Mouse (Mus musculus): ENCODE results near the gene Slc6a13. TPM values are rescaled to one million over a fixed set of nuclear protein-coding genes. Genes with fewer than 3 reads are reported as not detected.
"Not testable (repeated sequence)": the region's sequence is repeated elsewhere in the genome, so short reads cannot be mapped to it uniquely, and the experiment has no call there.

Slc6a13 gene
- total RNA-seq, 2 experiments from 2014 or later = 25.3 to 29.0 TPM

GRCm38 (mm10) chr6:121326486-121327069 is 26.6 kb downstream of the Slc6a13 start:
- intact Hi-C loops (cut with DNase I) = no loop called here

GRCm38 (mm10) chr6:121328417-121328884 is 28.4 kb downstream of the Slc6a13 start:
- intact Hi-C loops (cut with DNase I) = no loop called here
- peak; percentile 88 for DNase-seq

More at GRCm38 (mm10) chr6:121326486-121327069, 26.6 kb downstream of the Slc6a13 start:
- peak; percentile 48 for DNase-seq

- intact Hi-C loops (cut with DNase I) = no loop called here
Measured at GRCm38 (mm10) chr6:121329848-121330508, 30.0 kb downstream of the Slc6a13 start.

GRCm38 (mm10) chr6:121335841-121336240 is 35.8 kb downstream of the Slc6a13 start:
- DNase-seq = no peak

More at GRCm38 (mm10) chr6:121329848-121330508, 30.0 kb downstream of the Slc6a13 start:
- peak; percentile 71 for DNase-seq

GRCm38 (mm10) chr6:121336558-121336957 is 36.5 kb downstream of the Slc6a13 start:
- intact Hi-C loops (cut with DNase I) = loop anchor here (5.0 kb wide), 1 partner anchor 196 kb away; no protein-coding TSS in a partner anchor
- no peak for DNase-seq

More at GRCm38 (mm10) chr6:121335841-121336240, 35.8 kb downstream of the Slc6a13 start:
- intact Hi-C loops (cut with DNase I) = loop anchor here (5.0 kb wide), 1 partner anchor 196 kb away; no protein-coding TSS in a partner anchor

- intact Hi-C loops (cut with DNase I) = loop anchor here (5.0 kb wide), 1 partner anchor 195 kb away; no protein-coding TSS in a partner anchor
- no peak for DNase-seq
Measured at GRCm38 (mm10) chr6:121337229-121337628, 37.2 kb downstream of the Slc6a13 start.

GRCm38 (mm10) chr6:121337770-121338518 is 37.9 kb downstream of the Slc6a13 start:
- peak; percentile 89 for DNase-seq
- intact Hi-C loops (cut with DNase I) = loop anchor here (5.0 kb wide), 1 partner anchor 194 kb away; no protein-coding TSS in a partner anchor

- no peak for DNase-seq
- intact Hi-C loops (cut with DNase I) = loop anchor here (5.0 kb wide), 1 partner anchor 194 kb away; no protein-coding TSS in a partner anchor
Measured at GRCm38 (mm10) chr6:121338519-121338896, 38.5 kb downstream of the Slc6a13 start.

- intact Hi-C loops (cut with DNase I) = no loop called here
- no peak for DNase-seq
Measured at GRCm38 (mm10) chr6:121341650-121342049, 41.6 kb downstream of the Slc6a13 start.

GRCm38 (mm10) chr6:121343026-121343770 is 43.2 kb downstream of the Slc6a13 start, which contains the start of gene Slc6a12:
Gene Slc6a12, plus strand, starts transcription at chr6:121343076.
- intact Hi-C loops (cut with DNase I) = no loop called here
- no peak for DNase-seq

- DNase-seq = no peak
- intact Hi-C loops (cut with DNase I) = no loop called here
Measured at GRCm38 (mm10) chr6:121343771-121344123, 43.7 kb downstream of the Slc6a13 start.

GRCm38 (mm10) chr6:121344329-121344728 is 44.3 kb downstream of the Slc6a13 start:
- DNase-seq = no peak

GRCm38 (mm10) chr6:121346428-121346827 is 46.4 kb downstream of the Slc6a13 start:
- DNase-seq = no peak
- intact Hi-C loops (cut with DNase I) = no loop called here

More at GRCm38 (mm10) chr6:121344329-121344728, 44.3 kb downstream of the Slc6a13 start:
- intact Hi-C loops (cut with DNase I) = no loop called here

- DNase-seq = no peak
- intact Hi-C loops (cut with DNase I) = no loop called here
Measured at GRCm38 (mm10) chr6:121352276-121352675, 52.2 kb downstream of the Slc6a13 start.

- intact Hi-C loops (cut with DNase I) = no loop called here
- DNase-seq = no peak
Measured at GRCm38 (mm10) chr6:121356041-121356440, 56.0 kb downstream of the Slc6a13 start.

GRCm38 (mm10) chr6:121357232-121357631 is 57.2 kb downstream of the Slc6a13 start:
- DNase-seq = no peak
- intact Hi-C loops (cut with DNase I) = no loop called here

- intact Hi-C loops (cut with DNase I) = no loop called here
- DNase-seq = no peak
Measured at GRCm38 (mm10) chr6:121363061-121363460, 63.0 kb downstream of the Slc6a13 start.

- DNase-seq = peak; percentile 46
- intact Hi-C loops (cut with DNase I) = no loop called here
Measured at GRCm38 (mm10) chr6:121363956-121364355, 63.9 kb downstream of the Slc6a13 start.

GRCm38 (mm10) chr6:121366537-121366936 is 66.5 kb downstream of the Slc6a13 start:
- DNase-seq = peak; percentile 21
- intact Hi-C loops (cut with DNase I) = not testable (repeated sequence)

GRCm38 (mm10) chr6:121367099-121367498 is 67.1 kb downstream of the Slc6a13 start:
- intact Hi-C loops (cut with DNase I) = no loop called here
- DNase-seq = no peak

Measured in left cerebral cortex, postnatal 4 days (tissue).